Mouse (Mus musculus): ENCODE data around the gene Noxo1. TPM values are rescaled to one million over a fixed set of nuclear protein-coding genes. Genes with fewer than 3 reads are reported as not detected.
A peak's percentile ranks its signal among the peaks of the same experiment; 100 is the strongest.

The Noxo1 gene
- 1.9 and 2.7 TPM in 2 replicates for polyA plus RNA-seq (2015; fragmentation: Nextera tagmentation; extraction: Ambion mirVana)

GRCm38 (mm10) chr17:24696011-24696697, at the start of gene Noxo1, which contains the start of gene Gfer:
Gene Noxo1 (plus strand): TSS chr17:24696234.
Gene Gfer (minus strand): TSS chr17:24696156.
- H3K36me3 ChIP-seq (ENCODE audit: insufficient read depth, low read length) = peaks cover 22% of the 10 kb centered on the region
- H3K27ac ChIP-seq (ENCODE audit: low read length) = peak within 1 kb of the TSS; percentile 81
- peak; percentile 90 for ATAC-seq (ENCODE audit: low FRiP score, low TSS enrichment)
- H3K27me3 ChIP-seq (ENCODE audit: insufficient read depth, low read length) = peaks cover under 1% of the 10 kb centered on the region; the same call in 1 of the 2 replicates
- under 1% methylated on average over 59 of the region's 76 CpGs for WGBS
- peak within 1 kb of the TSS; percentile 84 for H3K9ac ChIP-seq (replicated peaks; ENCODE audit: low read length)
- no peaks in the 10 kb centered on the region for H3K9me3 ChIP-seq (ENCODE audit: low read length)
- peak within 1 kb of the TSS; percentile 81 for H3K4me3 ChIP-seq (ENCODE audit: low read length)
- H3K4me1 ChIP-seq (ENCODE audit: insufficient read depth, low read length) = peaks cover 23% of the 10 kb centered on the region
- peak within 1 kb of the TSS; percentile 87 for H3K4me2 ChIP-seq (replicated peaks; ENCODE audit: low read depth, low read length)

GRCm38 (mm10) chr17:24646381-24646780, 49.7 kb upstream of the Noxo1 start:
- ATAC-seq (ENCODE audit: low FRiP score, low TSS enrichment) = no peak
- WGBS = 86% methylated on average over 4 of the region's 4 CpGs
- H3K27ac ChIP-seq (ENCODE audit: low read length) = peak overlapping the region; percentile 86
- H3K36me3 ChIP-seq (ENCODE audit: insufficient read depth, low read length) = peaks cover 3% of the 10 kb centered on the region
- H3K4me1 ChIP-seq (ENCODE audit: insufficient read depth, low read length) = peaks cover 45% of the 10 kb centered on the region
- H3K4me3 ChIP-seq (ENCODE audit: low read length) = no peak overlapping the region
- no peak overlapping the region; the same call in 1 of the 2 replicates for H3K4me2 ChIP-seq (replicated peaks; ENCODE audit: low read depth, low read length)
- H3K9me3 ChIP-seq (ENCODE audit: low read length) = no peaks in the 10 kb centered on the region
- no peaks in the 10 kb centered on the region for H3K27me3 ChIP-seq (ENCODE audit: insufficient read depth, low read length)
- no peak overlapping the region for H3K9ac ChIP-seq (replicated peaks; ENCODE audit: low read length)

DNA sequence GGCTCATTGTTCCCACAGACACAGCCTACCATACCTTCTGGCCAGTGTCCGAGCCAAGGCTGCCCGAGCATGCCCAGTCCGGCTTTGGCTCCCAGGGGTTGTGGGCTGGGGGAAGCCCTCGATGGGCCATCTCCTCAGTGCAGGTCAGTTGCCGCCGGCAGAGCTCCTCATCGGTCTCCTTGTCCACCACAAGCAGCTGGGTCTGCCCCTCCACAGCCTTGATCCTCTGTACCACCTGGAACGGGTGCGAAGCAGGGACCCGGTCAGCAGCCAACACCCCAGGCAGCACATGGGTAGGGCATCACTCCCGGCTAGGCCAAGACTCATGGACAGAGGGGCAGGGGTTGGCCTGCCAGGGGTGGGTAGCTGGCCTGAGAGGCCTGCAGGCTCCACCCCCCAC, 48.5 kb upstream of the Noxo1 start:
- Histone ChIP-seq H3K27ac (ENCODE audit: low read length) (peak overlapping the region; percentile 54), H3K4me1 (ENCODE audit: insufficient read depth, low read length) (peaks cover 45% of the 10 kb centered on the region)

DNA sequence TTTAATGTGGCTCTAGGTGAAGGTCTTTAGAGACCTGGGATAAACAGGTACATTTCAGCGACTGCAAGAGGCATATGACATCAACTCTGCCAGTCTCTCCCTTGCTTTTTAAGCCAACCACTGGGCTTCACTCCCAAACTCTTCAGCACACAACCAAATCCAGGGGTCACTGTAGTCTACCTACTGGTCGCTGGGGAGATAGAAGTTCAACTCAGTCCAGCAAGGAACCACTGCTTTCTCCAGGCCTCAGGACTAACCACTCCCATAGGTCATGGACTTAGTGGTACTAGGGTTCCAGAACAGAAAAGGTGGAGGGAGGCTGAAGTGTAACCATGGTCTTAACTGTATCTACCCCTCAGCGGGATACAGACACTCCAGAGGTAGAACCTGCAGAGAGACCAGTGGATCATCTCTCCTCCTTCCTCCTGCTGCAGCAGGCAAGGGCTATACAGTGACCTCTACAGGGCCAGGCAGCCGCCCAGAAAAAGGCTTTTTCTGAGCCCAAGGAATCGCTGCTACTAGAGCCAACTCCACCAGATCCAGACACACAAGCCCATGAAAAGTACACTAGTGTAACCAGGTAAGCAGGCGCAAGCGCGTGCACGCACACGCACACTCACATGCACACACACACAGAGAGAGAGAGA, 47.2 kb upstream of the Noxo1 start:
- peak overlapping the region; percentile 83 for H3K9ac ChIP-seq (replicated peaks; ENCODE audit: low read length)

More for the DNA sequence above, 48.5 kb upstream of the Noxo1 start:
- H3K4me2 ChIP-seq (replicated peaks; ENCODE audit: low read depth, low read length) = peak overlapping the region; percentile 97
- no peak for ATAC-seq (ENCODE audit: low FRiP score, low TSS enrichment)
- H3K9ac ChIP-seq (replicated peaks; ENCODE audit: low read length) = peak overlapping the region; percentile 28
- peaks cover 3% of the 10 kb centered on the region for H3K36me3 ChIP-seq (ENCODE audit: insufficient read depth, low read length)
- peak overlapping the region; percentile 23 for H3K4me3 ChIP-seq (ENCODE audit: low read length)
- 79% methylated on average over 11 of the region's 11 CpGs for WGBS
- no peaks in the 10 kb centered on the region for H3K9me3 ChIP-seq (ENCODE audit: low read length)
- no peaks in the 10 kb centered on the region for H3K27me3 ChIP-seq (ENCODE audit: insufficient read depth, low read length)

DNA sequence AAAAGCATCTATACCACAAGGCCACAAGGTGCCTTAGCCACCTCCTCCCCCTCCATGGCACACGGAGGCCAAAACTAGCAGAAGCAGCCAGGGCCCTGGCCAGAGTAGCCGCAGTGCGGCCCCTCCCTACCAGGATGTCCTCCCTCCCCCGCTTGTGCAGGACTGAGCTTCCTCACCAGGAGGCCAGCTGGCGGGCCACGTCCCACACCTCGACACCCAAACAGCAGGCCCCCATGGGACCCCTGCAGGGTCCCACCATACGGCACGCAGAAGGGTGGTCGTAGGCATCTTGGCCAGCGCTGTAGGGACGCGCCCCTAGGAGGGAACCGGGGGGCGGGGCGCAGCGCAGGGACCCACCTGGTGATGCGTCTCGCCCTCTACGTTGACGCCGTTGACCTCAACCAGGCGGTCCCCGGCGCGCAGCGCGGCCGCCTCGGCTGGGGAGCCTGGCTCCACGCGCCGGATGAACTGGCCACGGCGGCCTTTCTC, 46.4 kb upstream of the Noxo1 start:
- no peaks in the 10 kb centered on the region for H3K9me3 ChIP-seq (ENCODE audit: low read length)
- H3K27ac ChIP-seq (ENCODE audit: low read length) = peak overlapping the region; percentile 83
- H3K9ac ChIP-seq (replicated peaks; ENCODE audit: low read length) = peak overlapping the region; percentile 83
- peak overlapping the region; percentile 73 for H3K4me3 ChIP-seq (ENCODE audit: low read length)
- H3K27me3 ChIP-seq (ENCODE audit: insufficient read depth, low read length) = no peaks in the 10 kb centered on the region
- ATAC-seq (ENCODE audit: low FRiP score, low TSS enrichment) = peak; percentile 52
- peaks cover 33% of the 10 kb centered on the region for H3K4me1 ChIP-seq (ENCODE audit: insufficient read depth, low read length)
- H3K36me3 ChIP-seq (ENCODE audit: insufficient read depth, low read length) = no peaks in the 10 kb centered on the region; the same call in 1 of the 2 replicates
- H3K4me2 ChIP-seq (replicated peaks; ENCODE audit: low read depth, low read length) = peak overlapping the region; percentile 97
- 0% methylated on average over 35 of the region's 35 CpGs for WGBS

More for the DNA sequence above, 47.2 kb upstream of the Noxo1 start:
- no peaks in the 10 kb centered on the region for H3K9me3 ChIP-seq (ENCODE audit: low read length)
- no peak overlapping the region; the same call in 1 of the 2 replicates for H3K27ac ChIP-seq (ENCODE audit: low read length)
- H3K4me3 ChIP-seq (ENCODE audit: low read length) = peak overlapping the region; percentile 73
- no peaks in the 10 kb centered on the region for H3K27me3 ChIP-seq (ENCODE audit: insufficient read depth, low read length)
- H3K36me3 ChIP-seq (ENCODE audit: insufficient read depth, low read length) = no peaks in the 10 kb centered on the region; the same call in 1 of the 2 replicates
- H3K4me2 ChIP-seq (replicated peaks; ENCODE audit: low read depth, low read length) = peak overlapping the region; percentile 97
- no peak for ATAC-seq (ENCODE audit: low FRiP score, low TSS enrichment)
- 67% methylated on average over 10 of the region's 10 CpGs for WGBS
- H3K4me1 ChIP-seq (ENCODE audit: insufficient read depth, low read length) = peaks cover 41% of the 10 kb centered on the region

DNA sequence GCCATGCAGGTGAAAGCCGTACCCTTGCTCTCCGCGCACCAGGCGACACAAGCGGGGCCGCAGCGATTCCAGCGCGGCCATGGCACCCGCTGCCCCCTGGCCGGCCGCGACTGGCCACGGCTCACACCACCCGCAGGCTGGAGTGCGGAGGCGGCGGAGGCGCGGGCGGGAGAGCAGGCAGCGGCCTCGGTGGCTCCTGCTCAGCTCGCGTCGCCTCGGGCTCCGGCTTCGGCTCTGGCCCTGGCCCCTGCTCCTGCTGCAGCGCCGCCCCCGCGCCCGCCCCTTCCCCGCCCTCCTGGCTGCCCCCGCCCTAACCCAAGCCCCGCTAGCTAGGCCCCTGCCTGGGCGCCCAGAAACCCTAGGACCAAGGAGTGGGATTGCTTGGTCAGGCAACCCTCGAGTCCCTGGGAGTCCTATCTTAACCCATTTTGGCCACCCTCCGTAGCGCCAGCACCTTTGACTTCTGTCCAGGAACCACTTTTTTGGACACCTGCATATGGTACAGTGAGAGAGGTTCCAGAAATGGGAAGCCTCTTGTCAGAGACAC, 45.9 kb upstream of the Noxo1 start, which contains the start of gene Slc9a3r2:
Slc9a3r2 (minus strand) TSS at position 258 of the 547 bp plus-strand sequence.
- H3K9ac ChIP-seq (replicated peaks; ENCODE audit: low read length) = peak within 1 kb of the TSS; percentile 83
- peak within 1 kb of the TSS; percentile 97 for H3K4me2 ChIP-seq (replicated peaks; ENCODE audit: low read depth, low read length)
- peak within 1 kb of the TSS; percentile 73 for H3K4me3 ChIP-seq (ENCODE audit: low read length)
- no peaks in the 10 kb centered on the region for H3K9me3 ChIP-seq (ENCODE audit: low read length)
- peaks cover 28% of the 10 kb centered on the region for H3K4me1 ChIP-seq (ENCODE audit: insufficient read depth, low read length)
- peak within 1 kb of the TSS; percentile 83 for H3K27ac ChIP-seq (ENCODE audit: low read length)
- peak; percentile 74 for ATAC-seq (ENCODE audit: low FRiP score, low TSS enrichment)
- 0% methylated on average over 19 of the region's 41 CpGs for WGBS
- no peaks in the 10 kb centered on the region for H3K27me3 ChIP-seq (ENCODE audit: insufficient read depth, low read length)
- H3K36me3 ChIP-seq (ENCODE audit: insufficient read depth, low read length) = no peaks in the 10 kb centered on the region; the same call in 1 of the 2 replicates

DNA sequence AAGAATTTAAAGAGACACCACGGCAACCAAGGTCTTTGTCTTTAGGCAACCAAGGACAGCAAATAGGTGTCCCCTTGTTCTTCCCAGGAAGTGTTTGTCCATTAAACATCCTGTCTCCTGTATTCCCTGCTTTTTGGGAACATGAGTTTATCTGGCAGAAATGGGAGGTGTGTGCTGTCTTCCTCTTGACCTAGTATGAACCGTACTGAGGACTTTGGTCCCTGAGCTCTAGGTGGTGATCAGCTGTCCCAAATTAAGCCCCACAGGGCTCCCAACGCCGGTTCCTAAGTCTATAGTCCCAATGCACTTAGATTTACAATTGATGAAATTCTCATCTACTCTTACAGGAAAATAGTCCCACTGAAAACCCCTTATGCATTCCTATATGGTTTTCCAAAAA, 45.3 kb upstream of the Noxo1 start:
- whole genome bisulfite sequencing = 77% methylated on average over 4 of the region's 4 CpGs
- no peaks in the 10 kb centered on the region; the same call in 1 of the 2 replicates for H3K36me3 ChIP-seq (ENCODE audit: insufficient read depth, low read length)
- no peak for ATAC-seq (ENCODE audit: low FRiP score, low TSS enrichment)
- H3K9me3 ChIP-seq (ENCODE audit: low read length) = no peaks in the 10 kb centered on the region
- 0 out of 2 replicates have a peak overlapping the region, but pooled peaks have one; percentile 73 for H3K4me3 ChIP-seq (ENCODE audit: low read length)
- no peaks in the 10 kb centered on the region for H3K27me3 ChIP-seq (ENCODE audit: insufficient read depth, low read length)
- H3K27ac ChIP-seq (ENCODE audit: low read length) = peak overlapping the region; percentile 83; the same call in 1 of the 2 replicates
- peaks cover 23% of the 10 kb centered on the region for H3K4me1 ChIP-seq (ENCODE audit: insufficient read depth, low read length)
- peak overlapping the region; percentile 97 for H3K4me2 ChIP-seq (replicated peaks; ENCODE audit: low read depth, low read length)
- peak overlapping the region; percentile 83; the same call in 1 of the 2 replicates for H3K9ac ChIP-seq (replicated peaks; ENCODE audit: low read length)

DNA sequence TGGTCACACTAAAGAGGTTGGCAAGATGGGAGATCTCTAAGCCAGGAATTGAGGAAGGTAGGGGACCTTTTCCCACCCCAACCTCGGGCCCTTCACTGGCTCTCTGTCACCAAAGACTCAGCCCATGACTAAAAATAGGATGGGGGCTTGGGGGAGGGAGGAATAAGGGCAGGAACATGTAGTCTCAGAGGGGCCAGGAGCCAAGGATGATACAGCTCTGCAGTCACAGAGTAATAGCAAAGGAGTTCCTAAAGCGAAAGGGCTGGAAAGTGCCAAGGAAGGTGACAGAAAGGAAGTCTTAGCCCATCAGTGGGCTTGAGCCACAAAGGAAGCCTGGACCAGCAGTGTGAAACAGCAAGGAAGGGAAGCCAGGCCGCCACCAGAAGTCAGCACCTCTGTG, 44.2 kb upstream of the Noxo1 start:
- no peak overlapping the region for H3K4me2 ChIP-seq (replicated peaks; ENCODE audit: low read depth, low read length)
- no peak for ATAC-seq (ENCODE audit: low FRiP score, low TSS enrichment)
- WGBS = 66% methylated on average over 3 of the region's 3 CpGs
- H3K9ac ChIP-seq (replicated peaks; ENCODE audit: low read length) = no peak overlapping the region
- H3K4me3 ChIP-seq (ENCODE audit: low read length) = no peak overlapping the region
- H3K27ac ChIP-seq (ENCODE audit: low read length) = no peak overlapping the region
- peaks cover 4% of the 10 kb centered on the region for H3K27me3 ChIP-seq (ENCODE audit: insufficient read depth, low read length)
- no peaks in the 10 kb centered on the region for H3K9me3 ChIP-seq (ENCODE audit: low read length)
- no peaks in the 10 kb centered on the region for H3K36me3 ChIP-seq (ENCODE audit: insufficient read depth, low read length)
- H3K4me1 ChIP-seq (ENCODE audit: insufficient read depth, low read length) = peaks cover 23% of the 10 kb centered on the region

DNA sequence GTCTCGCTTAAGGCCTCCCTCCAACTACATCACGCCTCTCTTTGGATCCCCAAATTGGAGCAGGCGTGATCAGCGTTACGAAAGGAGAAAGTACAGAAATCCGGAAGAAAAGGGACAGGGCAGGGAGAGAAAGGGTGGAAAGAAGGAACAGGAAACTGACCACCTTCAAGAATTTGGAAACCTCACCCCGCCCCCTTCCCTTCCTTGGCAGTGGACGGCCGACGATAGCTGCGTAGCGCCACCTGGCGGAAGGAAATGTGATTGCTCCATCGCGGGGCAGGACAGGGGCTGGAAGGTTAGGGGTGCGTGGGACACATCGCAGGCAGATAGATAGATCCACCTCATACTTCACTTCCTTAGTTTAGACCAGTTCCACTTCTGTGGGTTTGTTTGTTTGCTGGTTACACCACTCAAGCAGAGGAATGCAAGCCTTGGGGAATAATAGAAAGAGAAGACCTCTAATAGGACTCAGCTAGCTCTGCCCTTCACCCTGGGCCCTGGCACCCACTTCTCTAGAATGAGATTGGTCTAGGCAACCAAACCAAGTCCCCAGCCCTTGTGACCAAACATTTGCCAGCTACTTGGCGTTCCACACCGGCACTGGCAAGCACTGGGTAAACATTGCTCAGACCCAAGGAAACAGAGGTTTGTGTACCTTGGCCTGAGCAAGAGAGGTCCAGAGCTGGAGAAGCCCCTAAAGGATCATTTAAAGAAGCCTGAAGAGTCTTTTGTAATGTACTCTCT, 41.9 kb upstream of the Noxo1 start:
- peak overlapping the region; percentile 77 for H3K9ac ChIP-seq (replicated peaks; ENCODE audit: low read length)
- H3K4me2 ChIP-seq (replicated peaks; ENCODE audit: low read depth, low read length) = peak overlapping the region; percentile 71
- H3K4me1 ChIP-seq (ENCODE audit: insufficient read depth, low read length) = peaks cover 23% of the 10 kb centered on the region
- WGBS = 5% methylated on average over 17 of the region's 19 CpGs
- peaks cover 27% of the 10 kb centered on the region for H3K27me3 ChIP-seq (ENCODE audit: insufficient read depth, low read length)
- no peaks in the 10 kb centered on the region for H3K9me3 ChIP-seq (ENCODE audit: low read length)
- H3K27ac ChIP-seq (ENCODE audit: low read length) = no peak overlapping the region
- peak overlapping the region; percentile 46 for H3K4me3 ChIP-seq (ENCODE audit: low read length)
- ATAC-seq (ENCODE audit: low FRiP score, low TSS enrichment) = no peak
- no peaks in the 10 kb centered on the region for H3K36me3 ChIP-seq (ENCODE audit: insufficient read depth, low read length)
